Mouse (Mus musculus): ENCODE results near the gene Mylip. TPM values are rescaled to one million over a fixed set of nuclear protein-coding genes. Genes with fewer than 3 reads are reported as not detected.

Gene Mylip
- polyA plus RNA-seq, 1 experiment: not detected

DNA sequence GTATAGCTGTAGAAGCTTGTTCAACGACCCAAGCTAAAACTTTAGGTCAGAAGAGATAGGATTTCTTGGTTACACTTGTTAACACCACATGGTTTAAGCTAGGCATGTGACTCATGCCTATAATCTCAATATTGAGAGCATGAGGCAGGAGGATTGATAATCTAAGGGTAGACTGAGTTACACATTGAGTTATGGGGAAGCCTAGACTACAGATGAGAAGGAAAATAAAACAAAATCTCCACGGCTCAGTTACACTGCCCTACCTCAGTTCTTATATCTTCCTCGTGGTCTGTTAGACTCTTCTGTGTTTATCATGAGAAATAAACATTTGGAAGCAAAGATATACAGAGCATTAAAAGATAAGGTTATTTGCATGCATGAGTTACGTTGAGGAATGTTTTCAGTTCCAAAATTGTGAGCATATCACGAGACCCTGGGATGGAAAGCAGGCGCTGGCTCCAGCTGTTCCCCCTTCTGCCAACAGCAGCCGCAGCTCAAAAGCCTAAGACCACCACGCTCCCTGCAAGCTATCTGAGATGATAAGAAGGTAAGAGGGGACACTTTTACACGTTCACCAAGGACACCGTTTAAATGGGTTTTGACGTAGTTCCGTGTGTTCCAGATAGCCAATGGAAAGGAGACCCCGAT is 30.7 kb upstream of the Mylip start:
- no peak overlapping the region for H3K4me3 ChIP-seq (ENCODE audit: insufficient read depth, low read depth, low read length)
- H3K4me1 ChIP-seq (ENCODE audit: control insufficient read depth, insufficient read depth, low read length): no peaks in the 10 kb centered on the region
- H3K27ac ChIP-seq (ENCODE audit: insufficient read depth, low read depth, low read length): no peak overlapping the region
- TF ChIP-seq CTCF (IDR thresholded peaks at IDR 0.05; ENCODE audit: insufficient read depth, low read depth, low read length) (no peak), POLR2A (IDR thresholded peaks at IDR 0.05; ENCODE audit: insufficient read depth, low read depth, low read length) (no peak)
- WGBS: 93% methylated on average over 13 of the region's 13 CpGs

DNA sequence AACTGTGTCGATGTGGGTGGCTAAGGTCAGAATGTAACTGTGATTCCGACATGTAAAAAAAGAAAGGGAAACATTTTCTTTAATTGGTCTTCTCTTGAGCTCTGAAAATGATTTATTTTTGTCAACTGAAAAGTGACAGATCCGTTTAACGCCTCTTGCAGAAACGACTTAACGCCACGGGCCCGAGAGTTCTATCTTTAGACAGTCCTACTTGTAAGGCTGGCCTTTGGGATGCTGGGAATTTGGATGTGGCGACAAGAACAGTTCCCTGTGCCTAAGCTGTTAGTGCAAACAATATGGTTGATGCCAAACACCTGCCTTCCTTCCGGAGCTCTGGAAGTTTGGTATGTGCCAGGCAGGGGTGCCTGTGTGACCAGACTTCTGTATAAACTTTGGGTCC is 23.8 kb upstream of the Mylip start:
- no peak overlapping the region for H3K4me3 ChIP-seq (ENCODE audit: insufficient read depth, low read depth, low read length)
- no peak overlapping the region for H3K27ac ChIP-seq (ENCODE audit: insufficient read depth, low read depth, low read length)
- WGBS: 85% methylated on average over 10 of the region's 10 CpGs
- no peaks in the 10 kb centered on the region for H3K4me1 ChIP-seq (ENCODE audit: control insufficient read depth, insufficient read depth, low read length)
- TF ChIP-seq POLR2A (IDR thresholded peaks at IDR 0.05; ENCODE audit: insufficient read depth, low read depth, low read length) (no peak), CTCF (IDR thresholded peaks at IDR 0.05; ENCODE audit: insufficient read depth, low read depth, low read length) (no peak)

DNA sequence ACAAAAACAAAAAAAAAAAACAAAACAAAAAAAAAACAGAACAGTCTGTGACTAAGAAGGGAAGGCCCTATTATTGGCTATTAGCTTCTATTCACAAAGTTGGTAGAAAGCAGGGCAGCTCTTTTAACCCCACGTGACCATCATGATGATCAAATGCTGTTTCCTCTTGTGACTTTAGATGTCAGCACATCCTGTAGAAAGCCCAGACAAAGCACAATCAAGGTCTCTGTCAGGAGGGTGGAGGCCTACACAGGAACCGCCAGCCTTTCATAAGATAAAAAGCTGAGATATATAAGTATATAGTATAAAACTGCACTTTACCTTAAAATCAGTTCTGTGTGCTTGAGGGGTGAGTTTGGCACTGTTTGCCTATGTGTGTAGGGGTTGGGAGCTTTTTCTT is 17.9 kb upstream of the Mylip start:
- TF ChIP-seq POLR2A (IDR thresholded peaks at IDR 0.05; ENCODE audit: insufficient read depth, low read depth, low read length) (no peak), CTCF (IDR thresholded peaks at IDR 0.05; ENCODE audit: insufficient read depth, low read depth, low read length) (no peak)
- 86% methylated on average over 2 of the region's 2 CpGs for WGBS
- Histone ChIP-seq H3K4me3 (ENCODE audit: insufficient read depth, low read depth, low read length) (no peak overlapping the region), H3K4me1 (ENCODE audit: control insufficient read depth, insufficient read depth, low read length) (no peaks in the 10 kb centered on the region), H3K27ac (ENCODE audit: insufficient read depth, low read depth, low read length) (no peak overlapping the region)

- Histone ChIP-seq H3K27ac (ENCODE audit: insufficient read depth, low read depth, low read length) (no peak overlapping the region), H3K4me1 (ENCODE audit: control insufficient read depth, insufficient read depth, low read length) (no peaks in the 10 kb centered on the region), H3K4me3 (ENCODE audit: insufficient read depth, low read depth, low read length) (no peak overlapping the region)
- TF ChIP-seq CTCF (IDR thresholded peaks at IDR 0.05; ENCODE audit: insufficient read depth, low read depth, low read length) (no peak), POLR2A (IDR thresholded peaks at IDR 0.05; ENCODE audit: insufficient read depth, low read depth, low read length) (no peak)
- 91% methylated on average over 2 of the region's 2 CpGs for WGBS
Observed at GRCm38 (mm10) chr13:45372456-45372855, 17.1 kb upstream of the Mylip start.

- WGBS: 41% methylated on average over 6 of the region's 6 CpGs
- Histone ChIP-seq H3K27ac (ENCODE audit: insufficient read depth, low read depth, low read length) (no peak overlapping the region), H3K4me1 (ENCODE audit: control insufficient read depth, insufficient read depth, low read length) (no peaks in the 10 kb centered on the region), H3K4me3 (ENCODE audit: insufficient read depth, low read depth, low read length) (no peak overlapping the region)
- TF ChIP-seq POLR2A (IDR thresholded peaks at IDR 0.05; ENCODE audit: insufficient read depth, low read depth, low read length) (no peak), CTCF (IDR thresholded peaks at IDR 0.05; ENCODE audit: insufficient read depth, low read depth, low read length) (no peak)
Observed at GRCm38 (mm10) chr13:45374846-45375245, 14.7 kb upstream of the Mylip start.

GRCm38 (mm10) chr13:45382208-45382607 is 7.3 kb upstream of the Mylip start:
- Histone ChIP-seq H3K4me3 (ENCODE audit: insufficient read depth, low read depth, low read length) (no peak overlapping the region), H3K27ac (ENCODE audit: insufficient read depth, low read depth, low read length) (no peak overlapping the region), H3K4me1 (ENCODE audit: control insufficient read depth, insufficient read depth, low read length) (no peaks in the 10 kb centered on the region)
- 63% methylated on average over 7 of the region's 7 CpGs for WGBS
- TF ChIP-seq CTCF (IDR thresholded peaks at IDR 0.05; ENCODE audit: insufficient read depth, low read depth, low read length): no peak
- TF ChIP-seq POLR2A (IDR thresholded peaks at IDR 0.05; ENCODE audit: insufficient read depth, low read depth, low read length): no peak

- 90% methylated on average over 2 of the region's 2 CpGs for WGBS
- Histone ChIP-seq H3K4me3 (ENCODE audit: insufficient read depth, low read depth, low read length) (no peak overlapping the region), H3K27ac (ENCODE audit: insufficient read depth, low read depth, low read length) (no peak overlapping the region), H3K4me1 (ENCODE audit: control insufficient read depth, insufficient read depth, low read length) (no peaks in the 10 kb centered on the region)
- no peak for TF ChIP-seq POLR2A (IDR thresholded peaks at IDR 0.05; ENCODE audit: insufficient read depth, low read depth, low read length)
- no peak for TF ChIP-seq CTCF (IDR thresholded peaks at IDR 0.05; ENCODE audit: insufficient read depth, low read depth, low read length)
Observed at GRCm38 (mm10) chr13:45384636-45385035, 4.9 kb upstream of the Mylip start.

DNA sequence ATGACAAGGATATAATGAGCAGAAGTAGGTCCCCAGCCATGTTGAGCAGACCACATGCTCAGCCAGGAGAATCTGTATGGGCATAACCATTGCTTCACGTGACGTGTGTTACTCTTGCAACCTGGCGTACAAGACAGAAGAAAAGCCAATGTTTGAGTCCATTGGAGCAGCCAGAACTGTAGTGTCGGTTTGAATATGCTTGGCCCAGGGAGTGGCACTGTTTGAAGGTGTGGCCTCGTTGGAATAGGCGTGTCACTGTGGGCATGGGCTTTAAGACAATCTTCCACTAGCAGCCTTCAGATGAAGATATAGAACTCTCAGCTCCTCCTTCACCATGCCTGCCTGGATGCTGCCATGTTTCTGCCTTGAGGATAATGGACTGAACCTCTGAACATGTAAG is 4.0 kb upstream of the Mylip start:
- H3K4me3 ChIP-seq (ENCODE audit: insufficient read depth, low read depth, low read length): no peak overlapping the region
- 96% methylated on average over 6 of the region's 6 CpGs for WGBS
- H3K4me1 ChIP-seq (ENCODE audit: control insufficient read depth, insufficient read depth, low read length): peaks cover 5% of the 10 kb centered on the region; the same call in 1 of the 2 replicates
- H3K27ac ChIP-seq (ENCODE audit: insufficient read depth, low read depth, low read length): no peak overlapping the region
- no peak for TF ChIP-seq CTCF (IDR thresholded peaks at IDR 0.05; ENCODE audit: insufficient read depth, low read depth, low read length)
- no peak for TF ChIP-seq POLR2A (IDR thresholded peaks at IDR 0.05; ENCODE audit: insufficient read depth, low read depth, low read length)

GRCm38 (mm10) chr13:45386253-45386652 is 3.3 kb upstream of the Mylip start:
- no peak overlapping the region for H3K4me3 ChIP-seq (ENCODE audit: insufficient read depth, low read depth, low read length)
- H3K27ac ChIP-seq (ENCODE audit: insufficient read depth, low read depth, low read length): no peak overlapping the region

GRCm38 (mm10) chr13:45387231-45387630 is 2.3 kb upstream of the Mylip start:
- H3K4me1 ChIP-seq (ENCODE audit: control insufficient read depth, insufficient read depth, low read length): peaks cover 8% of the 10 kb centered on the region; the same call in 1 of the 2 replicates
- 98% methylated on average over 4 of the region's 4 CpGs for WGBS

More at GRCm38 (mm10) chr13:45386253-45386652, 3.3 kb upstream of the Mylip start:
- no peak for TF ChIP-seq CTCF (IDR thresholded peaks at IDR 0.05; ENCODE audit: insufficient read depth, low read depth, low read length)
- peaks cover 8% of the 10 kb centered on the region; the same call in 1 of the 2 replicates for H3K4me1 ChIP-seq (ENCODE audit: control insufficient read depth, insufficient read depth, low read length)
- WGBS: 90% methylated on average over 14 of the region's 14 CpGs

More at GRCm38 (mm10) chr13:45387231-45387630, 2.3 kb upstream of the Mylip start:
- no peak overlapping the region for H3K27ac ChIP-seq (ENCODE audit: insufficient read depth, low read depth, low read length)
- no peak overlapping the region for H3K4me3 ChIP-seq (ENCODE audit: insufficient read depth, low read depth, low read length)
- TF ChIP-seq CTCF (IDR thresholded peaks at IDR 0.05; ENCODE audit: insufficient read depth, low read depth, low read length) (no peak), POLR2A (IDR thresholded peaks at IDR 0.05; ENCODE audit: insufficient read depth, low read depth, low read length) (no peak)

Data from olfactory bulb, adult 2 months (tissue).